Mouse (Mus musculus): Measurements from ENCODE around the gene Slc15a3. TPM values are rescaled to one million over a fixed set of nuclear protein-coding genes. Genes with fewer than 3 reads are reported as not detected.

Gene Slc15a3
- total RNA-seq, 1 experiment from 2014 or later = 2.0 TPM

- no peak for DNase-seq
Measured at GRCm38 (mm10) chr19:10821319-10821718, 18.2 kb upstream of the Slc15a3 start.

- DNase-seq = no peak
Measured at GRCm38 (mm10) chr19:10822534-10822933, 17.0 kb upstream of the Slc15a3 start.

GRCm38 (mm10) chr19:10824061-10824460, 15.5 kb upstream of the Slc15a3 start:
- DNase-seq = no peak

GRCm38 (mm10) chr19:10828321-10828720, 11.2 kb upstream of the Slc15a3 start:
- DNase-seq = no peak

- no peak for DNase-seq
Measured at GRCm38 (mm10) chr19:10829436-10830175, 9.9 kb upstream of the Slc15a3 start, which contains the start of gene Cd6. Cd6 (minus strand) TSS chr19:10830058.

GRCm38 (mm10) chr19:10831424-10831823, 8.1 kb upstream of the Slc15a3 start:
- peak; percentile 92 for DNase-seq

- DNase-seq = no peak
Measured at GRCm38 (mm10) chr19:10832030-10832429, 7.5 kb upstream of the Slc15a3 start.

- DNase-seq = no peak
Measured at GRCm38 (mm10) chr19:10833611-10834010, 5.9 kb upstream of the Slc15a3 start.

- no peak for DNase-seq
Measured at GRCm38 (mm10) chr19:10835671-10836070, 3.9 kb upstream of the Slc15a3 start.

- peak; percentile 38 for DNase-seq
Measured at GRCm38 (mm10) chr19:10841721-10842626, 2.4 kb downstream of the Slc15a3 start.

- no peak for DNase-seq
Measured at GRCm38 (mm10) chr19:10842914-10843313, 3.4 kb downstream of the Slc15a3 start.

GRCm38 (mm10) chr19:10844206-10844605, 4.7 kb downstream of the Slc15a3 start:
- no peak for DNase-seq

GRCm38 (mm10) chr19:10845454-10845853, 5.9 kb downstream of the Slc15a3 start:
- no peak for DNase-seq

GRCm38 (mm10) chr19:10846150-10846549, 6.6 kb downstream of the Slc15a3 start:
- DNase-seq = no peak

GRCm38 (mm10) chr19:10847311-10848087, 8.0 kb downstream of the Slc15a3 start:
- DNase-seq = peak; percentile 78

- DNase-seq = no peak
Measured at GRCm38 (mm10) chr19:10855422-10855821, 15.9 kb downstream of the Slc15a3 start.

GRCm38 (mm10) chr19:10856520-10856919, 17.0 kb downstream of the Slc15a3 start:
- DNase-seq = no peak

GRCm38 (mm10) chr19:10860072-10860497, 20.6 kb downstream of the Slc15a3 start:
- no peak for DNase-seq

GRCm38 (mm10) chr19:10866351-10866750, 26.8 kb downstream of the Slc15a3 start:
- DNase-seq = no peak

GRCm38 (mm10) chr19:10867946-10868622, 28.6 kb downstream of the Slc15a3 start:
- no peak for DNase-seq

- DNase-seq = no peak
Measured at GRCm38 (mm10) chr19:10868623-10869141, 29.2 kb downstream of the Slc15a3 start.
